ENCODE assay signal across 19 mouse cellular contexts in genomic region chr12:78940081-78940480, GRCm38 (mm10). TPM values are rescaled to one million over a fixed set of nuclear protein-coding genes. Genes with fewer than 3 reads are reported as not detected.
A peak's percentile ranks its signal among the peaks of the same experiment; 100 is the strongest.
DNase-seq lines count a peak whose midpoint lies in the region; ATAC-seq and TF ChIP-seq lines count a peak whose summit lies in the region.
"Had no signal": no experiment of that assay in that cellular context is flagged by ENCODE, and none has a peak within 500 bp of the region (broad histone marks: within the 10 kb centered on the region; RNA-seq: fewer than 3 reads in every experiment).

No protein-coding gene starts in this region.

- no peaks in the 10 kb centered on the region for H3K36me3 ChIP-seq in myocyte (ENCODE audit: control insufficient read depth, insufficient read depth)
- no peaks in the 10 kb centered on the region for H3K36me3 ChIP-seq in hindbrain, embryonic 10.5 days
- H3K36me3 ChIP-seq: forebrain, embryonic 10.5 days; heart, embryonic 13.5 days; hindbrain, embryonic 12.5 days had no signal

- no peak overlapping the region for H3ac ChIP-seq in myocyte (ENCODE audit: control insufficient read depth, insufficient read length)

- H3K4me3 ChIP-seq in myocyte, result no peak overlapping the region
- H3K4me3 ChIP-seq in hindbrain, embryonic 10.5 days, result no peak overlapping the region
- H3K4me3 ChIP-seq: forebrain, embryonic 10.5 days; heart, embryonic 13.5 days; hindbrain, embryonic 12.5 days had no signal

- H3K79me2 ChIP-seq in myocyte (ENCODE audit: control insufficient read depth, insufficient read depth), result no peaks in the 10 kb centered on the region

- H3K9me3 ChIP-seq in hindbrain, embryonic 10.5 days, result no peaks in the 10 kb centered on the region
- H3K9me3 ChIP-seq: forebrain, embryonic 10.5 days; heart, embryonic 13.5 days; hindbrain, embryonic 12.5 days had no signal

- WGBS in hindbrain, embryonic 10.5 days, result 89% methylated on average over 5 of the region's 5 CpGs

- peak overlapping the region; percentile 51 for H3K4me2 ChIP-seq in myocyte (ENCODE audit: low read depth)
- H3K4me2 ChIP-seq: heart, embryonic 13.5 days; hindbrain, embryonic 12.5 days had no signal

- no peaks in the 10 kb centered on the region for H3K27me3 ChIP-seq in myocyte (ENCODE audit: control insufficient read depth, insufficient read depth, insufficient read length)
- no peaks in the 10 kb centered on the region for H3K27me3 ChIP-seq in hindbrain, embryonic 10.5 days (ENCODE audit: insufficient read depth, poor library complexity, severe bottlenecking)
- H3K27me3 ChIP-seq: heart, embryonic 13.5 days; hindbrain, embryonic 12.5 days had no signal

- 0 out of 2 replicates have a peak, but pooled peaks cover 4% of the 10 kb centered on the region for H3K4me1 ChIP-seq in hindbrain, embryonic 10.5 days (replicated peaks)
- H3K4me1 ChIP-seq: forebrain, embryonic 10.5 days; hindbrain, embryonic 12.5 days had no signal

- peak; percentile 10 for DNase-seq in CD4-positive, CD25-positive, alpha-beta regulatory T cell, adult 2 months (ENCODE audit: low read depth, low spot score)
- DNase-seq in 3T3-L1 (ENCODE audit: low read depth, low spot score) (peak; percentile 51), NIH3T3 (ENCODE audit: low read depth) (peak; percentile 65)
- DNase-seq in hindbrain, embryonic 10.5 days (ENCODE audit: low spot score), result no peak
- no peak for DNase-seq in spleen, postnatal 14 days (ENCODE audit: low spot score in 2 of 2)
- DNase-seq: adrenal gland, adult 8-10 months; cerebellum, adult 2 months; cerebellum, postnatal 10 days; embryo, embryonic 11 days; gastrocnemius, postnatal 36 days; heart, adult 11 months; heart, postnatal 36 days had no signal

- TF ChIP-seq POLR2A in myocyte (IDR thresholded peaks at IDR 0.05; ENCODE audit: insufficient read length, low read depth), result no peak

- no peak for ATAC-seq in CD4-positive, CD25-positive, alpha-beta regulatory T cell, adult 4 months
- ATAC-seq: forebrain, embryonic 14.5 days; hindbrain, embryonic 16.5 days had no signal

- no peak overlapping the region for H3K27ac ChIP-seq in hindbrain, embryonic 10.5 days
- H3K27ac ChIP-seq: forebrain, embryonic 10.5 days; heart, embryonic 13.5 days; hindbrain, embryonic 12.5 days had no signal

TF ChIP-seq in myocyte, 11 proteins besides CTCF, POLR2A, EP300 and RAD21:
- TF ChIP-seq REST (IDR thresholded peaks at IDR 0.05; ENCODE audit: insufficient read depth, insufficient read length), result no peak
- peak; percentile 39; the same call in 1 of the 2 replicates for TF ChIP-seq CEBPB (IDR thresholded peaks at IDR 0.05; ENCODE audit: insufficient read depth, poor library complexity, severe bottlenecking)
TF ChIP-seq in myocyte: peak in this region for 1.

RNA-seq across cellular contexts. Expression of gene Plek2, which starts 33.3 kb away (rescaled TPM):
- under 1 TPM in 1 of 2 experiments, not detected in 1; 0.39 TPM for polyA plus RNA-seq in CD4-positive, CD25-positive, alpha-beta regulatory T cell, adult 4 months (2017; shearing (Covaris generic))
- polyA plus RNA-seq in myocyte (2012; fragmentation: generic; extraction: Trizol), result 0.55 TPM
- polyA plus RNA-seq in hindbrain, embryonic 10.5 days (2016; fragmentation: Nextera tagmentation; extraction: Ambion mirVana), result 1.9 and 2.6 TPM in 2 replicates

Comparison
In these comparisons a context has a peak if more than half of its experiments do, and no peak if none do; other contexts are left out.
1. DNase-seq: peak in CD4-positive, CD25-positive, alpha-beta regulatory T cell, adult 2 months (single experiment), 3T3-L1 (single experiment) and NIH3T3 (single experiment); none in hindbrain, embryonic 10.5 days (single experiment) and spleen, postnatal 14 days (0 of 2).